Mouse (Mus musculus) heart, adult 18-20 months (tissue): ENCODE measurements at regions not wholly inside any gene's neighbourhood (a gene's known extent, or its start where the extent isn't known, plus 50 kb on each side); places are given as distances from the start of the nearest gene placed in this dataset.
A peak's percentile ranks its signal among the peaks of the same experiment; 100 is the strongest.

ENCODE experiments used
- DNase-seq, 2 experiments: peaks; one replicate each; pipeline ENCODE4 v3.0.0; 2021 to 2022; ENCODE audit warnings: mixed read lengths in 1 of 2

GRCm38 (mm10) chr14:105572036-105572891 lies 313.9 kb downstream of the Ndfip2 start:
- no peak for DNase-seq

DNA sequence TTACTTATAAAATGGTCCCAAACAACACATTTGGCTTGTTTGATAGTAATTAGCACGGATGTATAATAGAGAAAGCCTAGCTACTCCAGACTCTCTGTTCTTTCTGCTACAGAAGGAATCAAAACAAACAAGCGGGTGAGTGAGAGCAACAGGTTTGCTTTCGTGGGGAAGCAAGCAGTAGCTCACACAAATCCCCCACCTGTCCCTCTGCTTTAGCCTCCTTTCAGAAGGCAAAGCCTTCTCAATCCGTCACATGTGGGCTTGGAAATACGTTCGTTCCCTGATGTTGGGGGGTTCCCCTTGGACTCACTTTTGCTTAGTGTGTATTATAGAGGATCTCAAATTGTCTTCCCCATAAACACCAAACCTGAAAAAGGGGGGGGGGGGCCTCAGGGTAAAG lies 311.8 kb downstream of the Ndfip2 start:
- no peak for DNase-seq

- DNase-seq, result peak; percentile 22 to 30
Observed at GRCm38 (mm10) chr14:105565827-105566226, 307.5 kb downstream of the Ndfip2 start.

DNA sequence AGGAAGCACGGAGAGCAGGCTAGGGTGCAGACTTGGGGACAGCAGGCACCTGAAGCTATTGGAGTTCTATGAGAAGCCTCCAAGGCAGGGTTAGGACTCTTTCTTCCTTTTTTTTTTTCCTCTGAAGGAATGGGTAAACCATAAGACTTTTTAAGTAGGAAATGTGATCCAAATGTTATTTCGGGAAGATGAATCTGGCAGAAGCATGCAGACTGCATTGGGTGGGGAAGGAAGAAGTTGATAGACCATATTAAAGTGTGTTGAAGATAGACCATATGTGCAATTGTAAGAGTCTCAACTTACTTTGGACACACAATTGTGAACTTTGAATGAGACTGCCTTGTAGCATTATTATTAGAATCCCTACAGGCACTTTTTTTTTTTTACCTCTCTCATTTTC lies 304.5 kb downstream of the Ndfip2 start:
- DNase-seq, result no peak

- peak; percentile 4 to 35 for DNase-seq
Observed at GRCm38 (mm10) chr14:105556813-105557212, 298.4 kb downstream of the Ndfip2 start.

DNA sequence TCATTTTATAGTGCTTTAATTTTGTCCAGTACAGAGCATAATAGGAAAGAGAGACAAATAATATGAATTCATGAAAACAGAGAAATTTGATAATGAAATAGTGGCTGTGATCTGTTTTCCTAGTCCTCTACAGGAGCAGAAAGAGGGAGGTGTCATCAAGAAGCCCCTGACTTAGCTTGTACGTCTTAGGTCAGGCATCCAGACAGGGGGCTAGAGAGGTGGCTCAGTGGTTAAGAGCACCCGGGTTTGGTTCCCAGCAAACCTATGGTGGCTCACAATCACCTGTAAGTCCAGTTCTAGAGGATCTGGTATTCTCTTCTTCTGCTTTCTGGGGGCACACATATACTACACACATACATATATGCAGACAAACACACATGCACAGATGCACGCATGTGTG lies 285.7 kb downstream of the Ndfip2 start:
- DNase-seq, result no peak

DNA sequence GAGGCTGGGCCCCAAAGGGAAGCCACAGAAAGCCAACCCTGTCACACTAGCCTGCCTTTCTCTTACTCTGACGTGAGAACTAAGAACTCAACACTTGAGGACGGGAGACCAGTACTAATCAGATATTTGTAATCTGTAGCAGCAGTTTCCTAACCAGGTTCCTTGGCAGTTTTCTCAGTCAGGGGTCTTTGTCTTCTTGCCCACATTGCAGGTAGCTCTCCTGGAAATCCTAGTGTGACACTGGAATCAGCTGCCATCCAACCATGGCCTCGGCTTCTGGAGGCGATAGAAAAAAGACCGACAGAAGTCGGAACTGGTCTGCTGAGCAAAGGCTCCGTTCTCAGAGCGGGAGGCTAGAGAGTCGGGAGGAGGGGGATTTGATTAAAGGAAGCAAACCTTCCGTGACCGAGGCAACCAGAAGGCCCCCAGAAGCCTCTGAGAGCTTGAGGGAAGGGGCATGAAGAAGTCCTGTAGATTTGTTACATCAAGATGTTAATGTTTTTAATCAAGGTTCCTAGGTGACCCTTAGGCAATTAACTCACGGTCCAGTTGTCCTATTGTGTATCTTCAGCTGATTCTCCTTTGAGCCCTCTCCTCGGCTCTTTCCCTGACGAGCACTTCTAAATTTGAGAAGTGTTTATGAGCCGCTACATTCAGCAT lies 284.2 kb downstream of the Ndfip2 start:
- DNase-seq, result no peak

DNA sequence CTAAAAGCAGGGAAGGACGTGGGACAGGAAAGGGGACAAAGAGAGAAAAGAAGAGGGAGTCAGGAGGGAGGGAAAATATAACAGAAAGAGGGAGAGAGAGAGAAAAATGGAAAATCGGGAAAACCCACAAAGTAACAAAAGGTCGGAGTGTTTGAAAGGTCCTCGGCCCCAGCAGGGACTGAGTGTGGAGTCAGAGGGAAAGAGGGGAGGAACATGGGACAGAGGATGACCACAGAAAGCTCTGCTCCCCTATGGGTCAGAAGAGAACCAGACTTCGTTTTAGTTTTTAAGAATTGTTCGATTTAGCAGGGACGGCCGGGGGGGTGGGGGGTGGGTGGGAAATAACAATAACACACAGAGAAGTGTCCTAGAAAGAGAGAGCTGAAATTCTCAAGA lies 283.7 kb downstream of the Ndfip2 start:
- DNase-seq, result peak in 1 of 2 experiments; percentile 9

DNA sequence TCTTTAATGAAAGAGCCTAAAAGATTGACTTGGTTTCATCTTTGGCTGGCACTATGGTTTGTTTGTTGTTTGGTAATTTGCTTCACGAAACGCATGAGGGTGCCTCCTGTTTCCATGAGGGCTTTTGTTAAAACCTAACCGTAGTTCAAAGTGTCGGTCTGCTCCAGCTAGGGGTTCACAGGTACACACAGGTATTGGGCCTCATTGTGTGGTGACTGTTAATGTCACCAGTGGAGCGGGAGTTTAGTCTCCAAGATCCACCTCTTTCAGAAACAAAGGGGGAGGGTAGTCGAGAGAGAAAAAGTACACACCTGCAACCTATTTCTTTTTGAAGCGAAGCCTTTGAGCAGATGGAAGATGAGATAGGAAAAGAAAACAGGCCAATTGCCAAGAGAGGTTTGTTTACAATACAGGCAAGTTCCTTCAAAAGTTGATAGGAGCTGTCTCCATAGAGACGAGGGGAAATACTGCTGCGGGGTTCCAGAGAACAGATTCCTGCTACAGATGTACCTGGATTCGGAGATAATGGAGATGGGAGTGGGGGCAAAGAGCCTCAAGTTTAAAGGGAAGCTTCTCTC lies 273.9 kb downstream of the Ndfip2 start:
- DNase-seq, result no peak

DNA sequence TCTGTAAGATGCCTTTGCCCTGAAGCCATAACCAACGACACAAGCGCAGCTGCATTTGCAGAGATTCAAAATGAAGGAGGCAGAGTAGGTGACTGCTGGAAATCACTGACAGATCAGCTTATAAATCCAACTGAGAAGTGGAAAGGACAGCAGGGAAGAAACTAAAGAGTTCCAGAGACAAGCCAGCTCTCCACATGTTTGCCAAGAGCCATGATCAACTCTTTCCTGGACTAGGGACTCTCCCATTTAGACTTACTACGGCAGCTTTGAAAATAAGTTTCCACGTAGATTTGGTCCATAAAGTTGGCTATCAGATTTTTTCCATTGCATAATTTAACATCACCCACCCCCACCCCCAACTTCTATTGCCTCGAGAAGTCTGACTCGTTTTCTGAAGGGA lies 269.7 kb downstream of the Ndfip2 start:
- DNase-seq, result no peak

- no peak for DNase-seq
Observed at GRCm38 (mm10) chr14:105523849-105524248, 265.5 kb downstream of the Ndfip2 start.

DNA sequence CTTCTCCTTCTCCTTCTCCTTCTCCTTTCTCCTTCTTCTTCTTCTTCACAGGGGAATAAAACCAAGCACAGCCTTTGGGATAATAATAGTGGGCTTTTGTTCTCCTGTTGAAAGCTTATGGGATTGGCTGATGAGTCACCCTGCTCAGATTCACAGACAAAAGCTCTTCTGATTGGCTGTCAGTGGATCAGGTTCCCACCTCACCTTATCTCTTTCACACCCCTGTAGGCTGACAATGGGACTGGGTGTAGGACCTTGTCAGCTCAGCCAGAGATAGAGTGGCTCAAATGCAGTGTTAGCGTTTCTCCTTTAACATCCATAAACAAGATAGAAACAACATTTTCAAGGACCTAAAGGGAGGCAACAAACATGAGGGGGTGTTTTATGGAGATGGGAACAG lies 263.9 kb downstream of the Ndfip2 start:
- no peak for DNase-seq

GRCm38 (mm10) chr14:105518706-105519105 lies 260.3 kb downstream of the Ndfip2 start:
- no peak for DNase-seq

DNA sequence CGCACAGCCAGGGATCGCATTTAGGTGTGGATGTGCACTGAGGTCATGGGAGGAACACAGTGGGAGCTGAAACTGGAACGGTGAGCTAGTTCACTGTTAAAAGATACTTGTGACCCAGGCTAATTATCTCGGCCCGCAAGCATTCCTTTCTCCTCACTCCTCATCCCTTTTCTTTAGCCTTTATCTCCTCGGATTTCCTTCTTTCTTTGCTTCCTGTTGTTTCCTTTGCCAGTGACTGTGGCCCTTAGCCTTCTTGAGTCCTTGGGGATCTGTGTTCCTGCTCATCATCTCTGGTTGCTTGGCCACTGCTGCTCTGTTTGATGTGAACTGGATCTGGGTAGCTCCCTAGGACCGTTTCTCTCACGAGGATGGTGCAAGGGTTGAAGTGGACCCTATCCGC lies 256.0 kb downstream of the Ndfip2 start:
- peak; percentile 17 to 21 for DNase-seq

DNA sequence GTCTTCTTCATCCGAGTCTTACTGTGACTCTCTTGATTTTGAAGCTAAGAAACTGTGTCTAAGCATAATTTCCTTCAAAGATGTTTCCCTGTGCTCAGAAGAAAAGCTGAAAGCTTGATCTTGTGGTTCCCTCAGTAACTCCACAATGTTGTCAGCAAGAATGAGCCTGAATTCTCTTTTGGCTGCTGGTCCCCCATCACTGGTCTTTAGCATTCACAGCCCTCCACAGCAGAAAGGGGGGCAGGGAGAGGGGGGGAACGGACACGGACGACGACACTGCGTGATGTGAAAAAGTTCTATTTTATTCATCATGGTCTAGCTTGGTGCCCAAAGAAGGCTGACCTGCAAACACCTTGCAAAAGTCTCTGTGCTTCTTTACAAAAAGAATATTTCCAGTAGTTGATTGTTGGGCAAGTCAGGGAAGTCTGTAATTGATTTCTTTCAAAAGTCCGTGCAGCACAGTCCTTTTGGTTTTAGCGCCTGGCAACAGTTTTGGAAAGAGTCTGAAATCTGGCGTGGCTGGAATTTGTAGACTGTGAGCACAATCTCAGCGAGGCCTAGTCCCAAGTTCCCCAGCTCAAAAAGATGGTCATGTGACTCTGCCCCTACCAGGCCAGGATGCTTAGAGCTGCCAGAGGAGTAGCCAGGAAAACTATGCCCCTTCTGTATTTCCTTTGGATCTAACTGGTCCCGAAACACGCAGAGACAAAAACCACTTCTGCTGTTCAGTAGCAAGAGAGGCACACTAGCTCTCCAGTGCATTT lies 254.7 kb downstream of the Ndfip2 start:
- no peak for DNase-seq

- DNase-seq, result no peak
Observed at GRCm38 (mm10) chr14:105511826-105512225, 253.5 kb downstream of the Ndfip2 start.

- no peak for DNase-seq
Observed at GRCm38 (mm10) chr14:105511135-105511534, 252.8 kb downstream of the Ndfip2 start.

DNA sequence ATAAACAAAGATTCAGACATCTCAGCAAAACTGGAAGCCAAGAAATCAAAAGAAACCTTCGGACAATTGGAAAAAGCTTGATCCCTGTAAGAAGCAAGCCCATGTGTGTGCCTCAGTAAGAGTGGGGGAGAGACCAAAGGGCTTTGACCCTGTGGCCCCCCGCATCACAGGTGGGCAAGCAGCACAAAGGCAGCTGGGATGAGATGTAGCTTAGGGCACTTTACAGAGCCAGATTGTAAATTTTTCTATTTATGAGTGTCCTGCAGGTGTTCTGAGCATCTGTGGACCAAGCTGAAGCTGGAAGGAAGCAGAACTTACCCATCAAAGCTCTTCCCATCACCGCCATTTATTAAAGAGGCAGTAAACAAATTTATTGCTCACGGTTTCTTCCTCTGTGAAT lies 246.9 kb downstream of the Ndfip2 start:
- DNase-seq, result peak in 1 of 2 experiments; percentile 4

GRCm38 (mm10) chr14:105504376-105504775 lies 246.0 kb downstream of the Ndfip2 start:
- DNase-seq, result no peak

DNA sequence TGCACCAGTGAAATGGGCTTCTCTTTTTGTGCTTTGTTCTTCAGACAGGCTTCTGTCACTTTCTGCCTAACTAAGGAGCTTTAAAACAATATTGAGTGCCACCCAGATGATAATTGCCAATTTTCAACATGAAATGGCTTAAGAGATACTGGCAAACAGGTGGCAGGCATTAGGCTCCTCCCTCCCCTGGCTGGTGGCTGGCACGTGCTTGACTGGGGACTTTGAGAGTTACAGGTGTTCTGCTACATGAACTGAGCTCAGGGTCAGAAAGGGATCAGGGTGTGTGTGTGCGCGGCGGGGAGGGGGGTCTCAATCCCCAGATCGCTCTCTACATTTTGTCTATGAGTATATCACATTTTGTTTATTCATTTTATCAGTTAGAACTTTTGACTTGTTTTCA lies 245.4 kb downstream of the Ndfip2 start:
- DNase-seq, result no peak

- DNase-seq, result peak in 1 of 2 experiments; percentile 4
Observed at GRCm38 (mm10) chr14:105502633-105502975, 244.2 kb downstream of the Ndfip2 start.

- peak in 1 of 2 experiments; percentile 12 for DNase-seq
Observed at GRCm38 (mm10) chr14:105501792-105502632, 243.6 kb downstream of the Ndfip2 start.
